Mouse (Mus musculus): ENCODE results near the gene Omt2a. TPM values are rescaled to one million over a fixed set of nuclear protein-coding genes. Genes with fewer than 3 reads are reported as not detected.

The Omt2a gene
- polyA plus RNA-seq (2014; fragmentation: Nextera tagmentation; extraction: Ambion mirVana): not detected in 2 replicates

- no peaks in the 10 kb centered on the region for H3K9me3 ChIP-seq (ENCODE audit: control insufficient read depth, low read length)
- WGBS: 80% methylated on average over 2 of the region's 2 CpGs
- ATAC-seq (ENCODE audit: low read depth): no peak
These were observed at the start of gene Omt2a for GRCm38 (mm10) chr9:78314696-78315095. TSS of gene Omt2a (minus strand) at chr9:78314796.

DNA sequence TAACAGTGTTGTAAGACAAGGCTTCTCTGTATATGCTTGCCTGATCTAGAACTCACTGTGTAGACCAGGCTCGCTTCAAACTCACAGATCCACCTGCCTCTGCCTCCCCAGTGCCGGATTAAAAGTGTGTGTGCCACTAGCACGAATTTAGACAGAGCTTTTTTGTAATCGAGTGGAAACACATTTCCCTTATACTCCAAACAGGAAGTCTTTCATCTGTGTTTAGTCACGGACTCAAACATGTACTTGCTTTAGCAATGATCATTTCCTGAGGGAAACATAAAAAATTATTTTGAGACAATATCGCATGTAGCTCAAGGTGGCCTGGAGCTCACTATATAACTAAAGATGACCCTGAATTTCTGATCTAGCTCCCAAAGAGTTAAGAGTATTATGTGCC is 48.8 kb upstream of the Omt2a start:
- WGBS: 54% methylated on average over 6 of the region's 6 CpGs
- H3K27me3 ChIP-seq (replicated peaks; ENCODE audit: control insufficient read depth, insufficient read depth, low read length): no peaks in the 10 kb centered on the region
- H3K4me3 ChIP-seq (ENCODE audit: low read depth, low read length): no peak overlapping the region
- H3K4me2 ChIP-seq (ENCODE audit: low read depth, low read length): no peak overlapping the region
- no peaks in the 10 kb centered on the region for H3K9me3 ChIP-seq (ENCODE audit: control insufficient read depth, low read length)
- no peak overlapping the region for H3K9ac ChIP-seq (ENCODE audit: low read depth, low read length)
- H3K4me1 ChIP-seq (ENCODE audit: control insufficient read depth, insufficient read depth, low read length): no peaks in the 10 kb centered on the region
- DNase-seq (ENCODE audit: low spot score) (no peak), ATAC-seq (ENCODE audit: low read depth) (no peak)
- H3K27ac ChIP-seq (replicated peaks; ENCODE audit: low read depth, low read length): no peak overlapping the region
- H3K36me3 ChIP-seq (ENCODE audit: control insufficient read depth, insufficient read depth, low read length): no peaks in the 10 kb centered on the region

More at GRCm38 (mm10) chr9:78314696-78315095, at the start of gene Omt2a:
- Histone ChIP-seq H3K9ac (ENCODE audit: low read depth, low read length) (no peak within 1 kb of the TSS), H3K4me2 (ENCODE audit: low read depth, low read length) (no peak within 1 kb of the TSS), H3K27ac (replicated peaks; ENCODE audit: low read depth, low read length) (no peak within 1 kb of the TSS), H3K36me3 (ENCODE audit: control insufficient read depth, insufficient read depth, low read length) (no peaks in the 10 kb centered on the region), H3K4me3 (ENCODE audit: low read depth, low read length) (no peak within 1 kb of the TSS), H3K27me3 (replicated peaks; ENCODE audit: control insufficient read depth, insufficient read depth, low read length) (no peaks in the 10 kb centered on the region), H3K4me1 (ENCODE audit: control insufficient read depth, insufficient read depth, low read length) (no peaks in the 10 kb centered on the region)
- DNase-seq (ENCODE audit: low spot score): no peak

DNA sequence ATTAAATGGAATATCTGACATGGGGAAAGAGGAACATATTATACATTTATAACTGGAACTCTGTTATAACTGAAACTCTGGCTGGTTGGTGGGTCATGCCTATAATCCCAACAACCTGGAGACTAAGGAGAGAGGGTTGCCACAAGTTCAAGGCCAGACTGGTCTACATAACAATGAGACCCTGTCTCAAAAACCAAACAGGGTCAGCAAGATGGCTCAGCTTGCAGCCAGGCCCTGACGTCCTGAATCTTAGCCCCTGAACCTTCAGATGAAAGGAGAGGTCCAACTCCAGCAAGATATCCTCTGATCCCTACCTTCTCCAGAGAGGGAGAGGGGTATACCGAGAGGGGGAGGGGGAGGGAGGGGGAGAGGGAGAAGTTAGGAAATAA is 45.9 kb upstream of the Omt2a start:
- Histone ChIP-seq H3K27me3 (replicated peaks; ENCODE audit: control insufficient read depth, insufficient read depth, low read length) (no peaks in the 10 kb centered on the region), H3K9me3 (ENCODE audit: control insufficient read depth, low read length) (no peaks in the 10 kb centered on the region), H3K27ac (replicated peaks; ENCODE audit: low read depth, low read length) (no peak overlapping the region), H3K4me3 (ENCODE audit: low read depth, low read length) (no peak overlapping the region), H3K4me1 (ENCODE audit: control insufficient read depth, insufficient read depth, low read length) (no peaks in the 10 kb centered on the region), H3K4me2 (ENCODE audit: low read depth, low read length) (no peak overlapping the region), H3K36me3 (ENCODE audit: control insufficient read depth, insufficient read depth, low read length) (no peaks in the 10 kb centered on the region), H3K9ac (ENCODE audit: low read depth, low read length) (no peak overlapping the region)
- no peak for ATAC-seq (ENCODE audit: low read depth)
- no peak for DNase-seq (ENCODE audit: low spot score)
- 32% methylated on average over 2 of the region's 2 CpGs for WGBS

DNA sequence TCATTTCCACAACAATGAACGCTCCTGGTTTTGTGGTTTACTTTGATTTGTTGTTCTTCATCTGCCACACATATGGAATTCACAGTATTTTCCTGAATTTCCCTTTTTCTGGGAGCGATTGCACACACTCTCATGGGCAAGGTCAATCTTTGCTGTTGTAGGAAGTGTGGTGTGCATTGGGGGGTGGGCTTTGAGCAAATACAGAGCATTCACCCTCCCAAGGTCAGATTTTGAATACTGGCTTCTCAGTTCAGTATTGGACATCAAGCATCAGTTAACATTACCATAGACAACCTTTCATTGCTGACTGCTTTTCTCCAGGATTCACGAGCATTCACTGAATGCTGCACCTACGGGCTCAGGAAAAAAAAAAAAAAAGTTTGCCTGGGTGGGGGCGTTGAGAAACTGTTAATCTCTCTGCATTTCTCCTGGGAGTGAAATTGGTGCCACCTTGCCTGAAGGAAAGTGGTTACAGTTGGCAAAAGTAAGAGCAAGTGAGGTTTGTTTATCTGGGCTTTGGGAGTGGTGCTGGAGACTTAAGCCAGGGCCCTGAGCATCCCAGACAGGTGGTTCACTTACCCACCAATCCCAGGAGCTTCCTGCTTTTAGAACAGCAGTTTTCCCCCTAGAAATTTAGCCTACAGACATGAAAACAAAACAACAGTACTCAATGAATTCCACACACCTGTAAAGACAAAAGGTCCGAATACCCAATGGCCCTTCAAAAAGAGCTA is 45.3 kb upstream of the Omt2a start:
- ATAC-seq (ENCODE audit: low read depth): no peak
- Histone ChIP-seq H3K4me2 (ENCODE audit: low read depth, low read length) (no peak overlapping the region), H3K27ac (replicated peaks; ENCODE audit: low read depth, low read length) (no peak overlapping the region), H3K9me3 (ENCODE audit: control insufficient read depth, low read length) (no peaks in the 10 kb centered on the region), H3K27me3 (replicated peaks; ENCODE audit: control insufficient read depth, insufficient read depth, low read length) (no peaks in the 10 kb centered on the region), H3K9ac (ENCODE audit: low read depth, low read length) (no peak overlapping the region), H3K4me3 (ENCODE audit: low read depth, low read length) (no peak overlapping the region), H3K4me1 (ENCODE audit: control insufficient read depth, insufficient read depth, low read length) (no peaks in the 10 kb centered on the region), H3K36me3 (ENCODE audit: control insufficient read depth, insufficient read depth, low read length) (no peaks in the 10 kb centered on the region)
- no peak for DNase-seq (ENCODE audit: low spot score)
- 75% methylated on average over 6 of the region's 6 CpGs for WGBS

- Histone ChIP-seq H3K4me3 (ENCODE audit: low read depth, low read length) (no peak overlapping the region), H3K36me3 (ENCODE audit: control insufficient read depth, insufficient read depth, low read length) (no peaks in the 10 kb centered on the region), H3K9me3 (ENCODE audit: control insufficient read depth, low read length) (no peaks in the 10 kb centered on the region), H3K4me2 (ENCODE audit: low read depth, low read length) (no peak overlapping the region), H3K9ac (ENCODE audit: low read depth, low read length) (no peak overlapping the region), H3K27me3 (replicated peaks; ENCODE audit: control insufficient read depth, insufficient read depth, low read length) (no peaks in the 10 kb centered on the region), H3K4me1 (ENCODE audit: control insufficient read depth, insufficient read depth, low read length) (no peaks in the 10 kb centered on the region), H3K27ac (replicated peaks; ENCODE audit: low read depth, low read length) (no peak overlapping the region)
- WGBS: 15% methylated on average over 9 of the region's 9 CpGs
- peak; percentile 80 for DNase-seq (ENCODE audit: low spot score)
- peak; percentile 47; the same call in 1 of the 2 replicates for ATAC-seq (ENCODE audit: low read depth)
These were observed 43.5 kb upstream of the Omt2a start for GRCm38 (mm10) chr9:78358053-78358452.

DNA sequence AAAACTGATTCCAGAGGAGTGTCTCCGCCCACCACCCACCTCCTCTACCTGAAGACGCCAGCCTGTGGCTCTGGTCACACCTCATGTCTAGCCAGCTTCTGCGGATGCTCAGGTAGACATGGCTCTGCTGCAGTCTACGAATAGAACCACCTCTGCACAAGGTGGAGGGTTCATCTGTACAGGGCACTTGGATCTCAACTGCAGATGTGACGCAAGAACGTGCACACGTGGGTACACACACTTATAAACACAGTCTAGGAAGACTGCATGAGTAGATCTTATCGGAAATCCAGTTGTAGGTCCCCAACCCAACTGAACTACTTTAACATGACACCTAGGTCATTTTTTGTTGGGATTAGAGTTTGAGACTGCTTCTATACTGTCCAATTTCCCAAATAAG is 41.0 kb upstream of the Omt2a start, which contains the start of gene Gsta2:
TSS of gene Gsta2 (minus strand) at position 178 of the 400 bp plus-strand sequence.
- H3K27me3 ChIP-seq (replicated peaks; ENCODE audit: control insufficient read depth, insufficient read depth, low read length): no peaks in the 10 kb centered on the region
- no peak within 1 kb of the TSS for H3K27ac ChIP-seq (replicated peaks; ENCODE audit: low read depth, low read length)
- DNase-seq (ENCODE audit: low spot score) (no peak), ATAC-seq (ENCODE audit: low read depth) (no peak)
- no peak within 1 kb of the TSS for H3K4me3 ChIP-seq (ENCODE audit: low read depth, low read length)
- H3K36me3 ChIP-seq (ENCODE audit: control insufficient read depth, insufficient read depth, low read length): no peaks in the 10 kb centered on the region
- H3K9me3 ChIP-seq (ENCODE audit: control insufficient read depth, low read length): no peaks in the 10 kb centered on the region
- H3K9ac ChIP-seq (ENCODE audit: low read depth, low read length): no peak within 1 kb of the TSS
- H3K4me1 ChIP-seq (ENCODE audit: control insufficient read depth, insufficient read depth, low read length): no peaks in the 10 kb centered on the region
- 93% methylated on average over 8 of the region's 8 CpGs for WGBS
- no peak within 1 kb of the TSS for H3K4me2 ChIP-seq (ENCODE audit: low read depth, low read length)

DNA sequence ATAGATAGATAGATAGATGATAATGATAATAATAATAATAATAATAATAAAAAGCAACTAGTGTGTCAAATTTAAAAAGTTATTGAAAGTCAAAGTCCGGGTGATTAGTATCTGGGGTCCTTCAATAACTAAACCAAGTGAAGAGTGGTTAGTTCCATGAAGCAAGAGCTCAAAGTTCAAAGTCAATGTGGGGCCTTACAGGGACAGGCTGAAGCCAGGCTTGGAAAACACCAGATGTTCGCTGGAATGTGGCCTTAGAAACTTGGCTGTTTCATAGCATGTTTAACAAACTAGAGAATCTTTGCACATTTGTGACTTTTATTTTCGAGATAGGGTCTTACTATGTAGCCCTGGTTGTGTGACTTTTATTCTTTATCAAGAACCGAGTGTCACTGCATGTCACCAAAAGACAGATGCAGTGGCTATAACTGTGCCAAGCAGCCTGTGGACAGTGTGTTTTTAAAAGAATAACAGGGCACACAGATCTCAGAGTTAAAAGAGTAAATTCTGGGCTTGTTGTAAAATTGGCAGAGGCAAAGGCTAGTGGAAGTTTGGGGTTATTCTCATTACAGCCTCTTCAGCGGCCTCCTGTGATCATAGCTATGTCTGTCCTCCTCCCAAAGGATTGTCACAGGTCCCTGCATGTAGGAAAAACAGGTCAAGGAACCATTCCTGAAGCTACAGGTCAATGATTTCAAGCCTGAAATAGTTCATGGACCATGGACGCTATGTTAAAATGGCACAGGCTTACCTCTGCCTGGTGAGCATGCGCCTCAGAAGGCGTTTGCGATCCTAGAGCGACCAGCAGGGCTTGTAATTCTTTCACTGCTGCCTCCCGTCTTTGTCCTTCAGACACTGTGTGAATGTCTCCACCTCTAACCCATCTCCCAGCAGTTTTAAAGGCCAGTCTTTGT is 40.3 kb upstream of the Omt2a start:
- Histone ChIP-seq H3K27ac (replicated peaks; ENCODE audit: low read depth, low read length) (no peak overlapping the region), H3K4me2 (ENCODE audit: low read depth, low read length) (no peak overlapping the region), H3K4me3 (ENCODE audit: low read depth, low read length) (no peak overlapping the region), H3K9ac (ENCODE audit: low read depth, low read length) (no peak overlapping the region), H3K36me3 (ENCODE audit: control insufficient read depth, insufficient read depth, low read length) (no peaks in the 10 kb centered on the region), H3K4me1 (ENCODE audit: control insufficient read depth, insufficient read depth, low read length) (no peaks in the 10 kb centered on the region), H3K9me3 (ENCODE audit: control insufficient read depth, low read length) (no peaks in the 10 kb centered on the region), H3K27me3 (replicated peaks; ENCODE audit: control insufficient read depth, insufficient read depth, low read length) (no peaks in the 10 kb centered on the region)
- ATAC-seq (ENCODE audit: low read depth) (no peak), DNase-seq (ENCODE audit: low spot score) (no peak)
- 77% methylated on average over 11 of the region's 11 CpGs for WGBS

GRCm38 (mm10) chr9:78351504-78352220 is 37.1 kb upstream of the Omt2a start:
- no peak overlapping the region for H3K4me3 ChIP-seq (ENCODE audit: low read depth, low read length)
- DNase-seq (ENCODE audit: low spot score) (no peak), ATAC-seq (ENCODE audit: low read depth) (no peak)
- no peaks in the 10 kb centered on the region for H3K36me3 ChIP-seq (ENCODE audit: control insufficient read depth, insufficient read depth, low read length)
- H3K9ac ChIP-seq (ENCODE audit: low read depth, low read length): no peak overlapping the region
- WGBS: 83% methylated on average over 6 of the region's 6 CpGs
- no peak overlapping the region for H3K4me2 ChIP-seq (ENCODE audit: low read depth, low read length)
- H3K4me1 ChIP-seq (ENCODE audit: control insufficient read depth, insufficient read depth, low read length): no peaks in the 10 kb centered on the region
- H3K27me3 ChIP-seq (replicated peaks; ENCODE audit: control insufficient read depth, insufficient read depth, low read length): no peaks in the 10 kb centered on the region
- H3K27ac ChIP-seq (replicated peaks; ENCODE audit: low read depth, low read length): no peak overlapping the region
- no peaks in the 10 kb centered on the region for H3K9me3 ChIP-seq (ENCODE audit: control insufficient read depth, low read length)

Data from embryonic facial prominence, embryonic 14.5 days (tissue).